ENCODE assay signal across 11 mouse cellular contexts in genomic region chr11:51638497-51638896, GRCm38 (mm10). TPM values are rescaled to one million over a fixed set of nuclear protein-coding genes. Genes with fewer than 3 reads are reported as not detected.
DNase-seq lines count a peak whose midpoint lies in the region; ATAC-seq and TF ChIP-seq lines count a peak whose summit lies in the region.
"Had no signal": no experiment of that assay in that cellular context is flagged by ENCODE, and none has a peak within 500 bp of the region (broad histone marks: within the 10 kb centered on the region; RNA-seq: fewer than 3 reads in every experiment).

No protein-coding gene starts in this region.

- H3K27ac ChIP-seq in hindbrain, embryonic 10.5 days = peak overlapping the region; percentile 42; the same call in 1 of the 2 replicates
- H3K27ac ChIP-seq in hindbrain, embryonic 14.5 days = no peak overlapping the region
- peak overlapping the region; percentile 98 for H3K27ac ChIP-seq in ES-Bruce4 (ENCODE audit: insufficient read depth, low read length)
- H3K27ac ChIP-seq in limb, embryonic 12.5 days = peak overlapping the region; percentile 86
- no peak overlapping the region for H3K27ac ChIP-seq in left cerebral cortex, adult 2 months

- no peak for DNase-seq in hindbrain, embryonic 10.5 days (ENCODE audit: low spot score)
- no peak for DNase-seq in hindbrain, embryonic 14.5 days (ENCODE audit: low spot score)
- peak; percentile 21 for DNase-seq in CD4-positive helper T cell, adult 2 months (ENCODE audit: low read depth, low spot score)
- DNase-seq in embryo, embryonic 9.5 days (ENCODE audit: extremely low spot score) = no peak
- no peak for DNase-seq in thymus, postnatal 0 days (ENCODE audit: low spot score)
- DNase-seq in left cerebral cortex, adult 2 months (ENCODE audit: extremely low spot score in 1 of 2, low spot score in 2 of 2) = no peak
- DNase-seq: gastrocnemius, postnatal 36 days; right cerebral cortex, postnatal 14 days had no signal

- TF ChIP-seq CTCF in ES-Bruce4 (IDR thresholded peaks at IDR 0.05; ENCODE audit: low read depth, low read length) = no peak
- TF ChIP-seq CTCF in left cerebral cortex, adult 2 months (IDR thresholded peaks at IDR 0.05) = no peak

- TF ChIP-seq EP300 in ES-Bruce4 (IDR thresholded peaks at IDR 0.05; ENCODE audit: insufficient read depth, low read depth, low read length) = no peak

- H3K9ac ChIP-seq in hindbrain, embryonic 14.5 days = no peak overlapping the region
- H3K9ac ChIP-seq in ES-Bruce4 (ENCODE audit: low read depth, poor library complexity, severe bottlenecking) = peak overlapping the region; percentile 30; the same call in 1 of the 2 replicates
- H3K9ac ChIP-seq in limb, embryonic 12.5 days (replicated peaks) = no peak overlapping the region

- H3K4me1 ChIP-seq in hindbrain, embryonic 10.5 days (replicated peaks) = peaks cover 38% of the 10 kb centered on the region
- H3K4me1 ChIP-seq in hindbrain, embryonic 14.5 days (replicated peaks; ENCODE audit: control insufficient read depth, insufficient read depth, low read length) = peaks cover 10% of the 10 kb centered on the region
- H3K4me1 ChIP-seq in ES-Bruce4 (ENCODE audit: control insufficient read depth, insufficient read depth, low read length) = peaks cover 7% of the 10 kb centered on the region
- peaks cover 28% of the 10 kb centered on the region for H3K4me1 ChIP-seq in limb, embryonic 12.5 days (replicated peaks)

- TF ChIP-seq POLR2A in ES-Bruce4 (IDR thresholded peaks at IDR 0.05; ENCODE audit: insufficient read depth, low read length) = no peak

- intact Hi-C loops in left cerebral cortex, adult 2 months (cut with DNase I) = loop anchor here (5.0 kb wide), 1 partner anchor 44 kb away; no protein-coding TSS in a partner anchor

- H3K4me2 ChIP-seq in hindbrain, embryonic 14.5 days (replicated peaks) = no peak overlapping the region
- peak overlapping the region; percentile 52 for H3K4me2 ChIP-seq in limb, embryonic 12.5 days

- peaks cover 12% of the 10 kb centered on the region for H3K36me3 ChIP-seq in hindbrain, embryonic 10.5 days
- H3K36me3 ChIP-seq in hindbrain, embryonic 14.5 days (replicated peaks; ENCODE audit: control insufficient read depth, insufficient read depth) = no peaks in the 10 kb centered on the region
- H3K36me3 ChIP-seq in ES-Bruce4 (ENCODE audit: control insufficient read depth, insufficient read depth, low read length, poor library complexity, severe bottlenecking) = peaks cover 7% of the 10 kb centered on the region
- peaks cover 13% of the 10 kb centered on the region for H3K36me3 ChIP-seq in limb, embryonic 12.5 days

- WGBS in hindbrain, embryonic 10.5 days = 70% methylated on average over 5 of the region's 5 CpGs
- 74% methylated on average over 5 of the region's 5 CpGs for WGBS in hindbrain, embryonic 14.5 days
- WGBS in limb, embryonic 12.5 days = 70% methylated on average over 5 of the region's 5 CpGs

- H3K27me3 ChIP-seq in hindbrain, embryonic 10.5 days (ENCODE audit: insufficient read depth, poor library complexity, severe bottlenecking) = no peaks in the 10 kb centered on the region
- H3K27me3 ChIP-seq in hindbrain, embryonic 14.5 days (ENCODE audit: control insufficient read depth, insufficient read depth, low read length) = no peaks in the 10 kb centered on the region
- H3K27me3 ChIP-seq in ES-Bruce4 (ENCODE audit: control insufficient read depth, insufficient read depth, low read length, poor library complexity, severe bottlenecking) = no peaks in the 10 kb centered on the region
- 0 out of 2 replicates have a peak, but pooled peaks cover 3% of the 10 kb centered on the region for H3K27me3 ChIP-seq in limb, embryonic 12.5 days
- H3K27me3 ChIP-seq: Patski had no signal

- ATAC-seq in hindbrain, embryonic 14.5 days (ENCODE audit: low FRiP score) = no peak
- ATAC-seq in limb, embryonic 12.5 days (ENCODE audit: insufficient number of reproducible peaks, insufficient read depth, low FRiP score, low TSS enrichment, low read depth) = no peak
- ATAC-seq: Patski had no signal

- no peaks in the 10 kb centered on the region for H3K9me3 ChIP-seq in hindbrain, embryonic 10.5 days
- H3K9me3 ChIP-seq in hindbrain, embryonic 14.5 days (ENCODE audit: control insufficient read depth, low read length) = no peaks in the 10 kb centered on the region
- no peaks in the 10 kb centered on the region for H3K9me3 ChIP-seq in ES-Bruce4 (replicated peaks; ENCODE audit: control insufficient read depth, insufficient read depth, low read length, poor library complexity, severe bottlenecking)
- H3K9me3 ChIP-seq in limb, embryonic 12.5 days = no peaks in the 10 kb centered on the region

- no peak overlapping the region for H3K4me3 ChIP-seq in hindbrain, embryonic 10.5 days
- no peak overlapping the region for H3K4me3 ChIP-seq in hindbrain, embryonic 14.5 days (replicated peaks; ENCODE audit: low read length)
- no peak overlapping the region for H3K4me3 ChIP-seq in ES-Bruce4 (ENCODE audit: low read depth, low read length)
- H3K4me3 ChIP-seq in limb, embryonic 12.5 days (replicated peaks) = no peak overlapping the region; the same call in 1 of the 2 replicates
- no peak overlapping the region for H3K4me3 ChIP-seq in left cerebral cortex, adult 2 months

RNA-seq across cellular contexts. Expression of gene Rmnd5b, which starts 2.8 kb away (rescaled TPM):
- 38.9 and 45.6 TPM in 2 replicates for polyA plus RNA-seq in hindbrain, embryonic 10.5 days (2016; fragmentation: Nextera tagmentation; extraction: Ambion mirVana)
- polyA plus RNA-seq in hindbrain, embryonic 14.5 days (2014; fragmentation: Nextera tagmentation; extraction: Ambion mirVana) = 77.7 and 78.4 TPM in 2 replicates
- 17.9 and 20.2 TPM in 2 replicates for polyA plus RNA-seq in ES-Bruce4 (2011; ENCODE audit: insufficient read depth, insufficient read length, low read depth, missing spikeins)
- 41.5 and 42.6 TPM in 2 replicates for polyA plus RNA-seq in limb, embryonic 12.5 days (2016; fragmentation: Nextera tagmentation; extraction: Ambion mirVana)
- 62.4 and 66.1 TPM in 2 replicates for polyA plus RNA-seq in thymus, postnatal 0 days (2015; fragmentation: Nextera tagmentation; extraction: Ambion mirVana)
- total RNA-seq in left cerebral cortex, adult 2 months (2021) = 10 to 100 TPM; 56.1 to 61.9 TPM

RNA-seq across cellular contexts. Expression of gene N4bp3, which starts 12.1 kb away (rescaled TPM):
- polyA plus RNA-seq in hindbrain, embryonic 10.5 days (2016; fragmentation: Nextera tagmentation; extraction: Ambion mirVana) = 18.3 and 19.5 TPM in 2 replicates
- polyA plus RNA-seq in hindbrain, embryonic 14.5 days (2014; fragmentation: Nextera tagmentation; extraction: Ambion mirVana) = 19.9 and 22.4 TPM in 2 replicates
- polyA plus RNA-seq in ES-Bruce4 (2011; ENCODE audit: insufficient read depth, insufficient read length, low read depth, missing spikeins) = 18.5 and 19.9 TPM in 2 replicates
- polyA plus RNA-seq in limb, embryonic 12.5 days (2016; fragmentation: Nextera tagmentation; extraction: Ambion mirVana) = 28.0 and 29.5 TPM in 2 replicates
- polyA plus RNA-seq in thymus, postnatal 0 days (2015; fragmentation: Nextera tagmentation; extraction: Ambion mirVana) = 22.8 and 26.5 TPM in 2 replicates
- 10 to 100 TPM; 10.4 to 14.3 TPM for total RNA-seq in left cerebral cortex, adult 2 months (2021)

RNA-seq across cellular contexts. Expression of gene D930048N14Rik, which starts 12.3 kb away (rescaled TPM):
- 0.82 and 1.3 TPM in 2 replicates for polyA plus RNA-seq in hindbrain, embryonic 10.5 days (2016; fragmentation: Nextera tagmentation; extraction: Ambion mirVana)
- 1.1 and 1.2 TPM in 2 replicates for polyA plus RNA-seq in hindbrain, embryonic 14.5 days (2014; fragmentation: Nextera tagmentation; extraction: Ambion mirVana)
- polyA plus RNA-seq in ES-Bruce4 (2011; ENCODE audit: insufficient read depth, insufficient read length, low read depth, missing spikeins) = 10.1 and 10.6 TPM in 2 replicates
- polyA plus RNA-seq in limb, embryonic 12.5 days (2016; fragmentation: Nextera tagmentation; extraction: Ambion mirVana) = 2.5 and 3.7 TPM in 2 replicates
- polyA plus RNA-seq in thymus, postnatal 0 days (2015; fragmentation: Nextera tagmentation; extraction: Ambion mirVana) = 1.8 TPM in 2 replicates
- total RNA-seq in left cerebral cortex, adult 2 months (2021) = 1 to 10 TPM; 1.8 to 1.9 TPM

RNA-seq across cellular contexts. Expression of gene Nhp2, which starts 19.0 kb away (rescaled TPM):
- polyA plus RNA-seq in hindbrain, embryonic 10.5 days (2016; fragmentation: Nextera tagmentation; extraction: Ambion mirVana) = 209 and 250 TPM in 2 replicates
- 103 and 118 TPM in 2 replicates for polyA plus RNA-seq in hindbrain, embryonic 14.5 days (2014; fragmentation: Nextera tagmentation; extraction: Ambion mirVana)
- polyA plus RNA-seq in ES-Bruce4 (2011; ENCODE audit: insufficient read depth, insufficient read length, low read depth, missing spikeins) = 202 and 205 TPM in 2 replicates
- polyA plus RNA-seq in limb, embryonic 12.5 days (2016; fragmentation: Nextera tagmentation; extraction: Ambion mirVana) = 145 and 149 TPM in 2 replicates
- polyA plus RNA-seq in thymus, postnatal 0 days (2015; fragmentation: Nextera tagmentation; extraction: Ambion mirVana) = 196 and 207 TPM in 2 replicates
- 10 to 100 TPM; 45.0 to 46.2 TPM for total RNA-seq in left cerebral cortex, adult 2 months (2021)

RNA-seq across cellular contexts. Expression of gene Hnrnpab, which starts 31.9 kb away (rescaled TPM):
- polyA plus RNA-seq in hindbrain, embryonic 10.5 days (2016; fragmentation: Nextera tagmentation; extraction: Ambion mirVana) = 607 and 630 TPM in 2 replicates
- polyA plus RNA-seq in hindbrain, embryonic 14.5 days (2014; fragmentation: Nextera tagmentation; extraction: Ambion mirVana) = 399 and 421 TPM in 2 replicates
- 609 and 639 TPM in 2 replicates for polyA plus RNA-seq in ES-Bruce4 (2011; ENCODE audit: insufficient read depth, insufficient read length, low read depth, missing spikeins)
- 732 and 757 TPM in 2 replicates for polyA plus RNA-seq in limb, embryonic 12.5 days (2016; fragmentation: Nextera tagmentation; extraction: Ambion mirVana)
- polyA plus RNA-seq in thymus, postnatal 0 days (2015; fragmentation: Nextera tagmentation; extraction: Ambion mirVana) = 505 and 542 TPM in 2 replicates
- total RNA-seq in left cerebral cortex, adult 2 months (2021) = 100 to 1,000 TPM; 120 to 127 TPM

Comparison
In these comparisons a context has a peak if more than half of its experiments do, and no peak if none do; other contexts are left out.
1. H3K27ac ChIP-seq: peak in hindbrain, embryonic 10.5 days (single experiment), ES-Bruce4 (single experiment) and limb, embryonic 12.5 days (single experiment); none in hindbrain, embryonic 14.5 days (single experiment) and left cerebral cortex, adult 2 months (single experiment).